1 mouse cellular context compared by ENCODE assay signal in genomic region chr8:105269461-105269947, GRCm38 (mm10).
A peak's percentile ranks its signal among the peaks of the same experiment; 100 is the strongest.
TF ChIP-seq lines count a peak whose summit lies in the region.

Gene Hsf4, plus strand, starts transcription at chr8:105269801.

TF ChIP-seq in MEL, 35 proteins besides CTCF, POLR2A, EP300 and RAD21 (continued from another document):
- TF ChIP-seq CHD1 (IDR thresholded peaks at IDR 0.05; ENCODE audit: low read depth, low read length) (no peak), MAZ (IDR thresholded peaks at IDR 0.05; ENCODE audit: low read depth, low read length) (peak; percentile 85; the same call in 1 of the 2 replicates), RCOR1 (IDR thresholded peaks at IDR 0.05; ENCODE audit: low read depth, low read length) (no peak), MAFK (IDR thresholded peaks at IDR 0.05; ENCODE audit: borderline replicate concordance, low read depth, low read length) (no peak), TCF12 (IDR thresholded peaks at IDR 0.05; ENCODE audit: low read depth, low read length) (0 out of 2 replicates have a peak, but pooled peaks have one; percentile 14), SMC3 (IDR thresholded peaks at IDR 0.05; ENCODE audit: low read depth, low read length) (no peak), ZKSCAN1 (IDR thresholded peaks at IDR 0.05; ENCODE audit: low read depth, low read length) (no peak), JUND (IDR thresholded peaks at IDR 0.05; ENCODE audit: low read depth, low read length) (no peak), MYB (IDR thresholded peaks at IDR 0.05; ENCODE audit: low read depth, low read length) (no peak)
